Mouse (Mus musculus) frontal cortex, adult (tissue): ENCODE results near the gene Slc35e2.
"Not testable (repeated sequence)": the region's sequence is repeated elsewhere in the genome, so short reads cannot be mapped to it uniquely, and the experiment has no call there.

ENCODE experiments used
- ATAC-seq: cut with Nextera tagmentation; 2 replicates; pipeline ENCODE4 v1.9.2; 2017; ENCODE audit warnings: mild to moderate bottlenecking, moderate library complexity, mixed read lengths; ENCODE audit not compliant: low TSS enrichment

The Slc35e2 gene

GRCm38 (mm10) chr4:155624338-155625291 is 23.4 kb downstream of the Slc35e2 start, which contains the start of gene Cdk11b:
TSS of gene Cdk11b (plus strand) at chr4:155624854.
- ATAC-seq, result peak; percentile 99

DNA sequence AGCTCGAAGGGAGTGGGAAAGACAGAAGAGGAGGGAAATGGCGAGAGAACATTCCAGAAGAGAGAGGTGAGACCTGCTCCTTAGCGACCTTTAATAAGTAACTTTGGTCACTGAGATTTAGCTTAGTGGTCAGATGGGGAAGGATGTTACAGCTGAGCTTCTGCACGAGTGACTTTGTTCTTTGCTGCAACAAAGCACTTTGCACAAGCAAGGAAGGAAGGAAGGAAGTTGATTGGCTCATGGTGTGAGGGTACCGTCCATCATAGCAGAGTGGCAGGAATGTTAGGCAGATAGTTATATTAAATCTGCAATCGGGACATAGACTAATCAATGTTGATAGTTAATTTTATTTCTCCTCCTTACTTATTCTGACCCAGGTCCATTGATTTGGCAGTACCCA is 29.1 kb downstream of the Slc35e2 start:
- ATAC-seq, result no peak

DNA sequence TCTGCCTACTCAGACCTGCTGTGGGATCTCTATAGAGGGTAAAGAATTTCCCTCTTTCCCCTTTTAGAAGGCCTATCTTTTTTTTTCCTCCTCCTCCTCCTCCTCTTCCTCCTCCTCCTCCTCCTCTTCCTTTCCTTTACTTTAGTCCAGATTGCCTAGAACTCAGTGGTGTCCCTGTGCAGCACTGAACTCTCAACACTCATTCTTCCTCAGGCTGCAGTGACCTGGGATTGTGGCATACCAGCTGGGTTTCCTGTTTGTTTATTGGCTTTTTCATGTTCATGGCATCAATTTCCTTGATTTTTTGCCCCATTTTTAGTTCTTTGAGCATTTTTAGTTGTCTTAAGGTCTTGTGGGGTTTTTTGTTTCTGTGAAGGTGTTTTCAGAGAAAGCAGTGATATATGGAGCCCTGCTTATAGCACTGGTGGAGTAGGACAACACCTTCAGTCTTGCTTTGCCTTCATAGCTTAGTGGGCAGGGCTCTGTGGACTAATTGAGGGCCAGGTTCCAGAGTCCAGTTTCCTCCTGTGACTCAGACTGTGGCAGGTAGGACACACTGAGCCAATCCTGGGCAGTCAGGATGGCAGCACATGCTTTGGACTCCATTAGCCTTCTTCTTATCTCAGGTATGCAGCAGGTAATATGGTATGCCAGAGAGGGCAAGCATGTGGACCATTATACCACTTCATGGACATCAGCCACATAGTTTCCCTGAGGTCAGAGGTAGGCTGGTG is 34.7 kb downstream of the Slc35e2 start:
- ATAC-seq, result no peak

DNA sequence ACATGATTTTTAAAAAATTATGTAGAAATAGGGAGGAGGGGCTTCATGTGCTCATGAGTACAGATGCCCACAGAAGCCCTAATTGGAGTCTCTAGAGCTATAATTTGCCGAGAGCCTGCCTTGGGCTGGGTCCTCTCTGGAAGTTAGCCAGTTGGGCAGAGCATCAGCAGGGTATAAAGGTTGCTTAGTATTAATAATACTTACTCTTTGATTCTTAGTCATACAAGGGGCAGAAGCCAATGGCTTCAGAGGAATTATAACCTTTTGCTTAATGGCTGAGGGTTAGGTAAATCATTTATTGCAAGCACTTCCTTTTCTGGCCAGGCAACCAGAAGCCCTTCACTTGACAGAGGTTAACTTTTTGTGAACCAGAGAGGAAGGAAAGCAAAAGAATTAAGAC is 42.3 kb downstream of the Slc35e2 start:
- no peak for ATAC-seq

- ATAC-seq, result not testable (repeated sequence)
Measured at GRCm38 (mm10) chr4:155645308-155645707, 44.1 kb downstream of the Slc35e2 start, which contains the start of gene Gm10563. TSS of gene Gm10563 (minus strand) at chr4:155645408.

DNA sequence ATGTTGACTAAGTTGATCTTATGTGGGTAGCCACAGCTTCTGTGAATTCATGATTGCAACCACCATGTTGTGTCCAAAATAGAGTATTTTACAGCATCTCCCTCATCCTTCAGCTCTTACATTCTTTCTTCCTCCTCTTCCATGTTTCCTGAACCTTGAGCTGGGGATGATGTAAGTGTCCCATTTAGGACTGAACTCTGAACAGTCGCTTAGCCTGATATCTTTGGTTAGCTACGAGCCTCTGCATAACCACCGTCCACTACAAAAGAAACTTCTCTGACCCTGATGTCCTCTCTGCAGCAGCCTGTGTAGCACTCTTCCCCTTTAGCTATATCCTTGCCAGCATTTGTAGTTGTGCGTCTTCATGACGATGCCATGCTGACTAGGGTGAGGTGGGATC is 44.5 kb downstream of the Slc35e2 start:
- no peak for ATAC-seq

DNA sequence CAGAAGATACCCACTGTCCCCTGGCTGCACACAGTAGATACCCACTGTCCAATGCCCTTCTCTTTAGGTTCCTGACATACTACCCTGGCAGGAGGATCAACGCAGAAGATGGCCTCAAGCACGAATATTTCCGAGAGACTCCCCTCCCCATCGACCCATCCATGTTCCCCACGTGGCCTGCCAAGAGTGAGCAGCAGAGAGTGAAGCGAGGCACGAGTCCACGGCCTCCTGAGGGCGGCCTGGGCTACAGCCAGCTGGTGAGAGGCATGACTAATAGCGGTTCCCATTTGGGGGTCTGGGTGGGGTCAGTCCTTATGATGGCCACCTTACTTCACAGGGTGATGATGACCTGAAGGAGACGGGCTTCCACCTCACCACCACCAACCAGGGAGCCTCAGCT is 48.1 kb downstream of the Slc35e2 start:
- ATAC-seq, result no peak

DNA sequence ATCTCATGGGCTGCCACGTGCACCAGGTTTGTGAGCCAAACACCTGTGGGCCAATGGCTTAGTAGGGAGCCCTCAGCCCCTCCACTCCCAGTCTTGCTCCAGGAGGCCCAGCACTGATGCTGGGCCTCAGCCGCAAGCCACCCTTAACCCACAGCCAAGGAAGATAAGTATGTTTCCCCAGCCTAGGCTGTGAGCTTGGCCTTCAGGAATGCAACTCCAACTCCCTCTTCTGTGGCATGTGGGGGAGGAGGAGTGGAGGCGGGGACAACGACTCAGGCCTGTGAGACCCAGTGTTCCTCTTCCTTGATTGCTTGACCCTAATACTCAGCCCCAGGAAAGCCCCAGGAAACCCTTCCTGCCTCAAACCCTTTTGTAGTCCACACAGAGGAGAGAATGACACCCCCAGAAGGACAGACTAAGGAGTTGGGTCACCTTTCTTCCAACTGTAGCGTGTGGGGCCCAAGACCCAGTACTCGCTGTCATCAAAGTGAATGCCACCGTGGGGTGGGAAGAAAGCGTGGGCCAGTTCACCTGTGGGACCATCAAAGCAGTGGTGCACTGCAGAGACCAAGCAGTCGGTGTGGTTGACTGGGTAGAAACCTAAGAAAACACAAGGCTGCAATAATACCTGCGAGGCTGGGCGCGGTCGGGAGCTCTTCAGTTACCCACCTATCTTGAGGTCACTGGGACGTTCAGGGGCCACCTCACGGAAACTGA is 50.5 kb downstream of the Slc35e2 start:
- ATAC-seq, result no peak

GRCm38 (mm10) chr4:155652283-155653085 is 51.3 kb downstream of the Slc35e2 start:
- ATAC-seq, result no peak

DNA sequence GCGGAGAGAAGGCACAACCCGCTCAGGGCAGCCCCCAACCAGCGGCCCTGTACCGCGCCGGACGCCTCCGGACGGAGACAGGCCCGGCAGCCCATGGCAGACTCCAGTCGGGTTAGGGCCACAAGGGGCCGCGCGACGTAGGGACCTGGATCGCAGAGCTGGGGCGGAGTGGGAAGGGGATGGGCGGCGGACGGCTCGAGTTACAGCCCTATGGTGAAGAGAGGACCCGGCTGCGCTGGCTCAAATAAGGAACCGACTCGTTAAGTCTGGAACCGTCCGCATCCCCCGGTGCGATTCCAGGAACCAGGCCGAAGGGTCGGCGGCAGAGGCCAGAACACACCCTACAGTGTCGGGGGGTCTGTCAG is 51.9 kb downstream of the Slc35e2 start, which contains the start of gene Mmp23:
Gene Mmp23 (minus strand): TSS at position 299 of the 365 bp plus-strand sequence.
- ATAC-seq, result no peak; the same call in 1 of the 2 replicates

DNA sequence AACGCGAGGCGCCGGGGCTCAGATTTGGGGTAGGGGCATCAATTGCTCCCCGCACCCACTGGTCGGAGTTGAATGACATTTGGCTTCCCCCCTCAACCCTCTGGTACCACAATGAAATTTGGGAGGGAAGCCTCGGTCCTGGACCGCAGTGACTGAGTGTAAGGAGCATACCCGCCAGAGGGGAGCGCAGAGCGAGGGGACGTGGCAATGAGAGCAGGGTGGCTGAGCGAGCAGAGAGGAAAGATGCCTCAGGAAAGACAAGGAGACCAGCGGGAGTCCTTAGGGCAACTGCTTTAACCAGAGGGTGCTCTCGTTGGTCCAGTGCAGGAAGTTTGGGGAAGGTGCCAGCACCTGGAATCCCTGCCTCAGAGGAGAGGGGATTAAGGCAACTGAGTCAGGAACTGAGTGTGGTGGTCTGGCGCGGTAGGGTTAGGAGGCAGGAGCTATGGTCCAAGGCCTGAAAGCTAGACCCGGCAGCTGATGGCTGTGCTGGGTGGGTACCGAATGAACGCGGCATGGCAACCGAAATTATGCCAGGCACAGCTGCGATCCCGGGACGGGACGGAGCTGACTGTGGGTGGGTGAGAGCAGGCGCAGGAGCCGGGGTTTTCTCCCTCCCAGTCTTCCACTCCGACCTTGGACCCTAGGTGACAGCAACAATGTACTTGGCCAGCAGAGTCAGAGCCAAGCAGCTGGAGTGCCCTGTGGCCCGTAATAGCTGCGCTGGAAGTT is 52.4 kb downstream of the Slc35e2 start:
- ATAC-seq, result peak; percentile 35; the same call in 1 of the 2 replicates

GRCm38 (mm10) chr4:155654183-155654455 is 52.9 kb downstream of the Slc35e2 start:
- no peak for ATAC-seq

DNA sequence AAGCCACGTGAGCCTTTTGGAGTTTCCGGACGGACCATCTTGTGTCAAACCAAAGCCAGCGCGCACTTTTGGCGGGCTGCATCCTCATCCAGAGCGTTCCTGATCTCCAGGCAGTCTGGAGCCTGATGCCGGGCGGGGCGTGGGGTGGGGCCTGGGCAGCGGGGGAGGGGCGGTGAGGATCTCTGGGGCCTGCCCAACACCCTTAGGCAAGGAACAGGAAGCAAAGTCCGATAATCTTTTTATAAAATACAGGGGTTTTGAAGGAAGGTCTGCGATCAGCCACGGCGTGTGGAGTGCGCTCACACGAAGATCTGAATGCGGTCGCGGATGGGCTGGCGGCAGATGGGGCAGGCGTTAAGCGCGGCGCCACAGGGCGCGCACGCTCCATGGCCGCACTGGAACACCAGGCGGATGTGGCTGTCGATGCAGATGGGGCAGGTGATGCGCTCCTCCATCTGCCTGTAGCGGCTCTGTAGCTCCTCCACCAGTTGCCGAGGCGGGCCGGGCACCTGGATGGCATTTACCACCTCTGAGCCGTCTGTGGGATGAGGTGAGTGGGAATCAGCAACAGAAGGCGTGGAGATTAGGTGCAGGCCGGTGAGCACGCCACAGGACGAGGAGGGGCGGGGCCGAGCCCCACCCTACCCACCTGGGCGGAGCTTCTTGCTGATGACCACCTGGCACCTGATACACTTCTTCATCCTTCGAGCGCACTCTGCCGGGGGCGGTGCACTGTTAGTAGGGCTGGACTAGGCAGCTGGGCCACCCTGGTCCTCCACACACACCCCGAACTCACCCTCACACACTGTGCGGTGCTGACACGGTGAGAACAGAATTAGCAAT is 53.5 kb downstream of the Slc35e2 start:
- ATAC-seq, result no peak

GRCm38 (mm10) chr4:155656214-155656751 is 55.1 kb downstream of the Slc35e2 start:
- no peak for ATAC-seq

- no peak for ATAC-seq
Measured at GRCm38 (mm10) chr4:155658961-155659360, 57.7 kb downstream of the Slc35e2 start.

GRCm38 (mm10) chr4:155660641-155661040 is 59.4 kb downstream of the Slc35e2 start:
- no peak for ATAC-seq

DNA sequence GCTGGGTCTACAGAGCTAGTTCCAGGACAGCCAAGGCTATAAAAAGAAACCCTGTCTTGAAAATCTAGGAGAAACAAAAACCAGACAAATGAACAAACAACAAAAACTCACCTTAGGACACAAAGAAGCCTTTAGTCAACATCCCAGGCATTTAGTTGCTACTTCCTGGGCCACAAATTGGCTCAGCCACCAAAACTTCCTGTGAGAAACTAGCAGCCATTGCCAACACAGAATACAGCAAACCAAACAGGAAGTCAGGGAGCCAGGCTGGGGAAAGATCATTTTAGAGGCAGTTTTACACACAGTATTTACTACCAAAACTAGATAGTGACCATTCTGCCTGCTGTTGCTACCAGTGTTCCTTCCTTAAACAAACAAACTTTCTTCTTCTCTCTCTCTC is 65.7 kb downstream of the Slc35e2 start:
- no peak for ATAC-seq

DNA sequence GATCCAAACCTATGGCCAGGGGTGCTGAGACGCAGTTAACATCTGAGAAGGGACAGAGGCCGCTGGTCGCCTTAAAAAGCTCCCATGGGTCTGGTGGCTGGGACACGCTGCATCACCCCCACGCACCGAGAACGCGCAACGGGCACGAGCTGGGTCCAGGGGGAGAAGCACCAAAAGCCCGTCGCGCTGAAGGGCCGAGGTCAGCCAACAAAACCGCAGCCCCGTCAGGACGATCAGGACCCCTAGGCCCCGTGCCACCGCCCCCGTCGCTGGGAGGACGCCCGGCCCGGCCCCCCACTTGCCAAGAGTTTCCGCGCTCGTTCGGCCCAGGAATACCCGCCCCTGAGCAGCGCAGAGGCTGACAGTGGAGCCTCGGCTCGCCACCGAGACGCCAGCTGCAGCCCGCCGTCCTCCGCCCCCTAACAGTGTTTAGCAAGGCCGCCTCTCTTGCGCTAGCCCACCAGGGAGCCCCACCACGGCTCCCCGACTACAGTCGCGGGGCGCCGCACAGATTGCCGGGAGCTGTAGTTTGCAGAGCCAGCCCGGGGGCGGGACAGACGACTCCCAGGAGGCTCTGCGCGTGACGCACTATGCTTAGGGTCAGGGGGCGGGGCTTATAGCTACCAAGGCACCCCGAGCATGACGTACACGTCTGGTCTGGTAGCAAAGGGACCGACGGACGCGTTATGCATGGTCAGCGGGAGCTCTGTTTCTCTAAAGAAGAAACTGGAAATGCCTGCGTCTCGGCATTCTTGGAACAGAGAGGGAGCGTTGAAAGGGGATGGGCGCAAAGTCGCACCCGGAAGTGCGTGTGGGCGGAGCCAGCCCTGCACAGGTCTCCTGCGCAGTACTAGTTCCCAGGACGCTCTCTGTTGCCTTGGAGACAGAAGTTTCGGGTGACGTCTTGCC is 67.7 kb downstream of the Slc35e2 start, which contains the start of gene Mib2:
Gene Mib2 (minus strand): TSS at position 510 of the 909 bp plus-strand sequence.
- ATAC-seq, result peak; percentile 98
